Mouse (Mus musculus) ES-Bruce4 (cell line): ENCODE measurements around the gene Gpx3.

ENCODE experiments used
- CTCF ChIP-seq: IDR thresholded peaks from one replicate; pipeline ENCODE4 v1.8.1; 2011; ENCODE audit warnings: low read depth, low read length
- EP300 ChIP-seq: IDR thresholded peaks from 2 replicates; pipeline ENCODE4 v1.6.1; 2011; ENCODE audit warnings: low read depth, low read length; ENCODE audit not compliant: insufficient read depth
- POLR2A ChIP-seq: IDR thresholded peaks from one replicate; pipeline ENCODE4 v1.8.1; 2011; ENCODE audit warnings: low read length; ENCODE audit not compliant: insufficient read depth

DNA sequence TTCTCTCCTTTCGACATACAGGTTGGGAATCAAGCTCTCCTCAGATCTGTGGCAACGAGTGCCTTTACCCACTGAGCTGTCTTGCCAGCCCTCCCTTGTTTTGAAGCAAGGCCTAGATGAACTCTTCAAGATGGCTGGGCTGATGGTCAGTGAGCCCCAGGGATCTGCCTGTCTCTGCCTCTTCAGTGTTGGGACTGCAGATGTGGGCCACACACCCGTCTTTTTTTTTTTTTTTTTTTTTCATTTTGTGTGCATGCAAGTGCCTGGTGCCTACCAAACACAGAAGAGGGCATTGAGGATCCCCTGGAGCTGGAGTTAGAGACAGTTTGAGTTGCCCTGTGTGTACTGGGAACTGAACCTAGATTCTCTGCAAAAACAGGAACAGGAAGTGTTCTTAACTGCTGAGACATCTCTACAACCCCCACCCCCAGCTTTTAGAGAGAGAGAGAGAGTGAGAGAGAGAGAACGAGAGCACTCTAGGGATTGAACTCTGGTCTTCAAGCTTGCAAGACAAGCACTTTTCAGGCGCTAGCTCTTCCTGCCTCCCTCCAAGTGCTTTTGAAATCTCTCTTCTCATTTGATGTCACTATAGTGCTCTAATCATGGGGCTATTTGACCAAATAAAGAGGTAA is 17.9 kb upstream of the Gpx3 start:
- TF ChIP-seq CTCF (no peak), POLR2A (no peak), EP300 (no peak)
